Mouse (Mus musculus): ENCODE data around the gene Syt7. TPM values are rescaled to one million over a fixed set of nuclear protein-coding genes. Genes with fewer than 3 reads are reported as not detected.

The Syt7 gene
- polyA plus RNA-seq, 1 experiment from 2014 or later: 3.2 TPM

DNA sequence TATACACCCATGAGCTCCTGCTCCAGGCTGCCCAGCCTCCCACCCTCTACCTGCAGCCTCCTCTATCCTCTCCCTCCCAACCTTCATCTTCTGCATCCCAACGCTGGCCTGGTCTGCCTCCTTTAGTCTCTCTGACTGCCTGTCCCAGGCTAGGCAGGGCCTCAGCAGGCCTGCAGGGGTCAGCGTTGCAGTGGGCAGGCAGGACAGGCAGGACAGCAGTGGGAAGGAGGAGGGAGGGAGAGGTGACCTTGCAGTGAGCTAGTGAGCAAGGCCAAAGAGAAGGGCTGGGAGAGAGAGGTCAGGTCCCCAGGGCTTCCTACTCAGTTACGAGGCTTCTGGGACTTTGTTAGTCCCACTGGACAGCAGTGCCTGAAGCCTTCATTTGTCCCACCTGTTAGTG, 3.1 kb downstream of the Syt7 start:
- Histone ChIP-seq H3K9me3 (ENCODE audit: control insufficient read depth, low read length) (no peaks in the 10 kb centered on the region), H3K4me1 (replicated peaks; ENCODE audit: control insufficient read depth, insufficient read depth, low read length) (peaks cover 7% of the 10 kb centered on the region; the same call in 1 of the 2 replicates), H3K27me3 (ENCODE audit: control insufficient read depth, insufficient read depth, low read length) (peaks cover 9% of the 10 kb centered on the region)

GRCm38 (mm10) chr19:10393471-10393870, 4.6 kb downstream of the Syt7 start:
- Histone ChIP-seq H3K4me2 (ENCODE audit: low read depth, low read length, severe bottlenecking) (no peak overlapping the region), H3K36me3 (ENCODE audit: control insufficient read depth, insufficient read depth, low read length) (no peaks in the 10 kb centered on the region), H3K4me1 (replicated peaks; ENCODE audit: control insufficient read depth, insufficient read depth, low read length) (peaks cover 6% of the 10 kb centered on the region; the same call in 1 of the 2 replicates), H3K27me3 (ENCODE audit: control insufficient read depth, insufficient read depth, low read length) (peaks cover 7% of the 10 kb centered on the region), H3K9me3 (ENCODE audit: control insufficient read depth, low read length) (no peaks in the 10 kb centered on the region), H3K9ac (ENCODE audit: low read length) (no peak overlapping the region), H3K27ac (ENCODE audit: low read depth, low read length) (no peak overlapping the region), H3K4me3 (ENCODE audit: low read depth, low read length) (no peak overlapping the region)
- no peak for DNase-seq (ENCODE audit: low spot score)
- WGBS: 89% methylated on average over 6 of the region's 6 CpGs
- no peak for ATAC-seq (replicated peaks; ENCODE audit: low FRiP score)

More for the DNA sequence above, 3.1 kb downstream of the Syt7 start:
- no peak for ATAC-seq (replicated peaks; ENCODE audit: low FRiP score)
- Histone ChIP-seq H3K36me3 (ENCODE audit: control insufficient read depth, insufficient read depth, low read length) (no peaks in the 10 kb centered on the region), H3K27ac (ENCODE audit: low read depth, low read length) (no peak overlapping the region), H3K4me2 (ENCODE audit: low read depth, low read length, severe bottlenecking) (no peak overlapping the region), H3K4me3 (ENCODE audit: low read depth, low read length) (no peak overlapping the region), H3K9ac (ENCODE audit: low read length) (no peak overlapping the region)
- peak; percentile 61 for DNase-seq (ENCODE audit: low spot score)
- WGBS: 17% methylated on average over 3 of the region's 3 CpGs

- Histone ChIP-seq H3K27me3 (ENCODE audit: control insufficient read depth, insufficient read depth, low read length) (peaks cover 7% of the 10 kb centered on the region), H3K4me1 (replicated peaks; ENCODE audit: control insufficient read depth, insufficient read depth, low read length) (peaks cover 4% of the 10 kb centered on the region; the same call in 1 of the 2 replicates), H3K27ac (ENCODE audit: low read depth, low read length) (no peak overlapping the region), H3K9ac (ENCODE audit: low read length) (no peak overlapping the region), H3K9me3 (ENCODE audit: control insufficient read depth, low read length) (no peaks in the 10 kb centered on the region), H3K4me3 (ENCODE audit: low read depth, low read length) (no peak overlapping the region), H3K36me3 (ENCODE audit: control insufficient read depth, insufficient read depth, low read length) (no peaks in the 10 kb centered on the region), H3K4me2 (ENCODE audit: low read depth, low read length, severe bottlenecking) (no peak overlapping the region)
- no peak for ATAC-seq (replicated peaks; ENCODE audit: low FRiP score)
- DNase-seq (ENCODE audit: low spot score): no peak
- 77% methylated on average over 15 of the region's 15 CpGs for WGBS
These were observed 5.1 kb downstream of the Syt7 start for GRCm38 (mm10) chr19:10393874-10394500.

DNA sequence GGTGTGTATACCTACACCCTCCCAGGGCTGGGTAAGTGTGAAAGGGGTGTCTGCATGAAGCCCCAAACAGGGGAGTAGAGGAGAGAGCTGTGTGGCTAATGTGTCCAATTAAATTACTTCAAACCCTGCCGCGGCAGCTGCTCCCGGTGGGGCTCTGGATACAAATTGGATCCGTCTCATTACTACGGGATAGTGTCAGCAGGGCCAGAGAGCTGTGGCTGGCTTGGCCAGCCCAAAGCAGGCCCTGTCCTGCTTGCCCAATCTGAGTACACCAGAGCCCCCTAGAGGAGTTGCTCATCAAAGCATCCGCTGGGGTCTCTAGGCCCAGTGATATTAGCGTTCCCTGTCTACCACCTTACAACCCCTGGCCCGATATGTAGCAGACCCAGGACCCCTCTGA, 6.3 kb downstream of the Syt7 start:
- WGBS: 13% methylated on average over 8 of the region's 8 CpGs
- H3K27ac ChIP-seq (ENCODE audit: low read depth, low read length): no peak overlapping the region
- H3K4me1 ChIP-seq (replicated peaks; ENCODE audit: control insufficient read depth, insufficient read depth, low read length): peaks cover 3% of the 10 kb centered on the region; the same call in 1 of the 2 replicates
- no peaks in the 10 kb centered on the region for H3K36me3 ChIP-seq (ENCODE audit: control insufficient read depth, insufficient read depth, low read length)
- no peak overlapping the region for H3K9ac ChIP-seq (ENCODE audit: low read length)
- ATAC-seq (replicated peaks; ENCODE audit: low FRiP score) (peak; percentile 76), DNase-seq (ENCODE audit: low spot score) (peak; percentile 81)
- peaks cover 4% of the 10 kb centered on the region for H3K27me3 ChIP-seq (ENCODE audit: control insufficient read depth, insufficient read depth, low read length)
- H3K4me3 ChIP-seq (ENCODE audit: low read depth, low read length): no peak overlapping the region
- no peaks in the 10 kb centered on the region for H3K9me3 ChIP-seq (ENCODE audit: control insufficient read depth, low read length)
- H3K4me2 ChIP-seq (ENCODE audit: low read depth, low read length, severe bottlenecking): no peak overlapping the region

DNA sequence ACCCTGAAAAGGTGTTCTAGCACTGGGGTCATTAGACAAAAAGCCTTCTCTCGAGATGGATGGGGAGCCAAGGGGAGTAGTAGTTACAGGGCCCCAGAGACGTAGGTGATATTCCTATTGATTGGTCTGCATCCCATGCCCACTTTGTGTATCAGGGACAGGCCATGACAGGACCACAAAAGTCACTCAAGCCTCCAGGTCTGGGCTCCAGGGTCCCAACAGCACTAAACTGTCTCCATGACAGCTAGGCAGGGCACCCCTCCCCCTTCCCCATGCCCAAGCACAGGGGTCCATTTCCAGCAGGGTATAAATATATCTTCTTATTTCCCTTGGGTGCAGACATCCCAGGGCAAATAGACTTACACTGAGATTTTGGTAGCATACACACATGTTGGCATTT, 8.1 kb downstream of the Syt7 start:
- H3K27me3 ChIP-seq (ENCODE audit: control insufficient read depth, insufficient read depth, low read length): no peaks in the 10 kb centered on the region
- no peak overlapping the region for H3K4me2 ChIP-seq (ENCODE audit: low read depth, low read length, severe bottlenecking)
- DNase-seq (ENCODE audit: low spot score) (no peak), ATAC-seq (replicated peaks; ENCODE audit: low FRiP score) (no peak)
- H3K4me3 ChIP-seq (ENCODE audit: low read depth, low read length): no peak overlapping the region
- no peak overlapping the region for H3K9ac ChIP-seq (ENCODE audit: low read length)
- no peak overlapping the region for H3K27ac ChIP-seq (ENCODE audit: low read depth, low read length)
- no peaks in the 10 kb centered on the region for H3K9me3 ChIP-seq (ENCODE audit: control insufficient read depth, low read length)
- peaks cover 7% of the 10 kb centered on the region; the same call in 1 of the 2 replicates for H3K4me1 ChIP-seq (replicated peaks; ENCODE audit: control insufficient read depth, insufficient read depth, low read length)
- H3K36me3 ChIP-seq (ENCODE audit: control insufficient read depth, insufficient read depth, low read length): no peaks in the 10 kb centered on the region
- WGBS: 84% methylated on average over 2 of the region's 2 CpGs

GRCm38 (mm10) chr19:10397479-10398153, 8.7 kb downstream of the Syt7 start:
- no peaks in the 10 kb centered on the region for H3K27me3 ChIP-seq (ENCODE audit: control insufficient read depth, insufficient read depth, low read length)
- WGBS: 47% methylated on average over 8 of the region's 8 CpGs
- no peaks in the 10 kb centered on the region for H3K36me3 ChIP-seq (ENCODE audit: control insufficient read depth, insufficient read depth, low read length)
- DNase-seq (ENCODE audit: low spot score) (no peak), ATAC-seq (replicated peaks; ENCODE audit: low FRiP score) (no peak)
- no peak overlapping the region for H3K27ac ChIP-seq (ENCODE audit: low read depth, low read length)
- H3K4me3 ChIP-seq (ENCODE audit: low read depth, low read length): no peak overlapping the region
- H3K9ac ChIP-seq (ENCODE audit: low read length): no peak overlapping the region
- H3K9me3 ChIP-seq (ENCODE audit: control insufficient read depth, low read length): no peaks in the 10 kb centered on the region
- peaks cover 7% of the 10 kb centered on the region; the same call in 1 of the 2 replicates for H3K4me1 ChIP-seq (replicated peaks; ENCODE audit: control insufficient read depth, insufficient read depth, low read length)
- H3K4me2 ChIP-seq (ENCODE audit: low read depth, low read length, severe bottlenecking): no peak overlapping the region

- whole genome bisulfite sequencing: 71% methylated on average over 6 of the region's 6 CpGs
- Histone ChIP-seq H3K36me3 (ENCODE audit: control insufficient read depth, insufficient read depth, low read length) (no peaks in the 10 kb centered on the region), H3K4me1 (replicated peaks; ENCODE audit: control insufficient read depth, insufficient read depth, low read length) (peaks cover 7% of the 10 kb centered on the region; the same call in 1 of the 2 replicates), H3K27me3 (ENCODE audit: control insufficient read depth, insufficient read depth, low read length) (no peaks in the 10 kb centered on the region), H3K27ac (ENCODE audit: low read depth, low read length) (no peak overlapping the region), H3K4me2 (ENCODE audit: low read depth, low read length, severe bottlenecking) (no peak overlapping the region), H3K4me3 (ENCODE audit: low read depth, low read length) (no peak overlapping the region), H3K9me3 (ENCODE audit: control insufficient read depth, low read length) (no peaks in the 10 kb centered on the region), H3K9ac (ENCODE audit: low read length) (no peak overlapping the region)
- ATAC-seq (replicated peaks; ENCODE audit: low FRiP score) (no peak), DNase-seq (ENCODE audit: low spot score) (no peak)
These were observed 9.4 kb downstream of the Syt7 start for GRCm38 (mm10) chr19:10398296-10398695.

- peaks cover 5% of the 10 kb centered on the region; the same call in 1 of the 2 replicates for H3K4me1 ChIP-seq (replicated peaks; ENCODE audit: control insufficient read depth, insufficient read depth, low read length)
- ATAC-seq (replicated peaks; ENCODE audit: low FRiP score) (0 out of 2 replicates have a peak, but pooled peaks have one; percentile 53), DNase-seq (ENCODE audit: low spot score) (peak; percentile 79)
- no peaks in the 10 kb centered on the region for H3K36me3 ChIP-seq (ENCODE audit: control insufficient read depth, insufficient read depth, low read length)
- no peak overlapping the region for H3K9ac ChIP-seq (ENCODE audit: low read length)
- WGBS: 25% methylated on average over 16 of the region's 16 CpGs
- H3K4me2 ChIP-seq (ENCODE audit: low read depth, low read length, severe bottlenecking): no peak overlapping the region
- no peak overlapping the region for H3K4me3 ChIP-seq (ENCODE audit: low read depth, low read length)
- no peaks in the 10 kb centered on the region for H3K9me3 ChIP-seq (ENCODE audit: control insufficient read depth, low read length)
- no peaks in the 10 kb centered on the region for H3K27me3 ChIP-seq (ENCODE audit: control insufficient read depth, insufficient read depth, low read length)
- H3K27ac ChIP-seq (ENCODE audit: low read depth, low read length): no peak overlapping the region
These were observed 14.0 kb downstream of the Syt7 start for GRCm38 (mm10) chr19:10402771-10403494.
